Mouse (Mus musculus): Measurements from ENCODE around the gene Bank1.

Bank1 gene

DNA sequence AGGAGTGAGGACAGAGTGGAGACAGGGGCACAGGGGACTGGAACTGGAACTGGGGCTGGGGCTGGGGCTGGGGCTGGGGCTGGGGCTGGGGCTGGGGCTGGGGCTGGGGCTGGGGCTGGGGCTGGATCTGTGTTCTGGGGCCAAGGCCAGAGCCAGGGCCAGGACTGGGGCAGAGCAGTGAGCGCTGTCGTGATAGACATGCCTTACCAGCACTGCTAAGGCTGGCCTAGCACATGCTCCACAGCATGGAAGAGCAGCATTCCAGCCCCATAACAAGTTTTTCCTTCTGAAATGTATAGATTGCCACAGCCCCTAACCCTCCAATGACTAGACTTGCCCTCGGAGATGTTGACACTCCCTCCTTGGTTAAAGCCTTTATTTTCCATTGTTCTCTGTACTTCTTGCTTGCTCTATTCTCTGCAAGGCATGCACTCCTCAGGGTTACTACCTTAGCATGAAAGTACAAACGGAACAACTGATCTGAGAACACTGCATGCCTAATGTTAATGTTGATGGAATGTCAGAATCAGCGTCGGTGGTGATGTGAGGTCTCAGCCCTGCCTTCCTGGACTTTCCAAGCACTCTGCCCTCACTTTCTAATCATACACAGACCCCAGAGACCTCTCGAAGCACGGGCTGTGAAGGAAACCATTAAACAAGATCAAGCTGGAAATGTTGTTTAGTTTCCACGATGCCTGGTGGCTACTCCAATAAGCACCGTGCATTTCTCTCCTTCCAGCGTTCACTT lies 318.6 kb downstream of the Bank1 start:
- DNase-seq (ENCODE audit: low spot score): no peak

All from retina, embryonic 14.5 days (tissue).